Mouse (Mus musculus) gastrocnemius, postnatal 4 days (tissue): ENCODE measurements around the gene Arhgap1. TPM values are rescaled to one million over a fixed set of nuclear protein-coding genes. Genes with fewer than 3 reads are reported as not detected.

ENCODE experiments used
- DNase-seq, 2 experiments: peaks; one replicate each; pipeline ENCODE4 v3.0.0; 2021 to 2022; ENCODE audit warnings: low spot score in 2 of 2, mixed read lengths in 2 of 2
- total RNA-seq, 2 experiments: library from RNA; stranded (reverse); gene quantifications; 2 replicates each; pipeline ENCODE4 v1.2.3; 2021

Arhgap1 gene
- total RNA-seq, 2 experiments from 2014 or later = 46.6 to 49.3 TPM

DNA sequence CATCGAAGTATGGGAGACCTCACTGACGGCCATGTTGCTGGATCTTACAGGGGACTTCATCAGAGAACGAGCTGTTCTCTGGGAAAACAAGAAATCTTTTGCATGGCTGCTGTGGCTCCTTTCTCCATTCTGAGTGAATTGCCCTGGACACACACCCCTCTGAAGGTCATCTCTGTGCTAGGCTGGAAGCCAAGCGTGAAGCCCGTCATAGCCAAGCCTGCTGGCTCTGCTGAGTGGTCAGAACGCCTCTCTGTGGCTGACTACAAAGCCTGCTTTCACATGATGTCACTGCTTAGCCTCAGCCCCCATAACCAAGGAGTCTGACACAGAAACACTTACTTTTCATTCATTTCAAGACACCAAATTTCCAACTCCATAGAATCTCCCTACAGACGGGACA is 39.8 kb downstream of the Arhgap1 start:
- no peak for DNase-seq

DNA sequence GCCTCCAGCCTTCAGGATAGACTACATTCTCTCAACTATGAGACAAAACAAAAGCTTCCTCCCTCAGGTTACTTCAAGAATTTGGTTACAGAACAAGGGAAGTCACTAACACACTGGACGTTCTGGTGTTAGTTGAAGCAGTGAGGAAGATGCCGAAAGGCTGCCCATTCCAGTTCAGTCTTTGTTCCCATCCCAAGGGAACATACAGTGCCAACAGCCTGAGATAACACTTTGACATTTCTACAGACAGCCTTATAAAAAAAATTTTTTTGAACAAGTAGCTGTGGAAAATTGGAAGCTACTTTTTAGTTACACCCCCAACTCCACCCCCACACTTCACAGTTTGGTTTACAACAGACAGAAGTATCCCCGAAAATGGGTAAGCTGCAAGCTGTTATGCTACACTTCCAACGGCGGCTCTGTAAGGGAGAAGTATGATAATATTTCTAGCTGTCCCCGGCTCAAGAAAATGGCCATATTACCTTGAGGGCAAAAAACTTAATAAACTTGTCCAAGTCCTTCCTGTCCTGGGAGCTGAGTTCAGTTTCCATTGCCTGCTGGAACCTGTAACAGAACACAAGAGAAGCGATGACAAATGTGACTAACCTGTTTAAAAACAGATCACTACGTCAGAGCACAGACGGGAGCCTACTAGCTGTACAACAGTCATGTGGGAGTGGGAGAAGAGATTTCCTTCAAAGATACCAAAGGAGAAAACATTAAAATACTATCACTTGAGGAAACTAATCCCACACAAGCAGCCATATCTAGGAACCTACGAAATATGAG is 46.0 kb downstream of the Arhgap1 start:
- DNase-seq = no peak

DNA sequence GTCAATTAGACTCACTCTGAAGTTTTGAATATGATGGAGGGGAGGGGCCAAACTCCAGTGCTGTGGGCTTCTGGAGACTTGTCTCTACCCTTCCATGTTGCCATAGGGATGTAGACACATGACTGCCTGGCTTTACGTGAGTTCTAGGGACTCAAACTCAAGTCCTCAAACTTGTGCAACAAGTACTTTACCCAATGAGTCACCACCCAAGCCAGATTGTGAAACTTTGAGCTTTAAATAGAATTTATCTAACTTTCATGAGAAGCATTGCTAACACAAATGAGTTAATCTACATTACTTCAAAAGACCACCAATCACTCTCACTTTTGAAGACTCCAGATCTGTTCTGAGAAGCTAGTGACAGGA is 46.5 kb downstream of the Arhgap1 start:
- DNase-seq = no peak

DNA sequence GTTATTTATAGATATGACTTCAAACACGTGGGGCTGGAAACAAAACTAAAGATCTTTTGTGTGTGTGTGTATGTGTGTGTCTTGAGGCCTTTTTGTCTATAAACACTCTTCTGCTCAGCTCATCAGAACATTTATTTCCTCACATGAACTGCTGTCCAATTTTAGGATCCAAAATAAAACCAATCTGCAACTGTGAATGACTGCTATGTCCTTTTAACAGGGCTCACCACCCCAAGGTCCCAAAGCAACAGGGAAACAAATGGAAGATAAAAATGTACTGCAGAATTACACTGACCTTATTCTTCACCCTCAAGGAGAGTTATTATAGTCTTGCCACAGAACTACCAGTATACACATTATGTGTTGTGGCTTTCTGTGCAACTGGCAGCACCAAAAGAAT is 49.6 kb downstream of the Arhgap1 start:
- no peak for DNase-seq

DNA sequence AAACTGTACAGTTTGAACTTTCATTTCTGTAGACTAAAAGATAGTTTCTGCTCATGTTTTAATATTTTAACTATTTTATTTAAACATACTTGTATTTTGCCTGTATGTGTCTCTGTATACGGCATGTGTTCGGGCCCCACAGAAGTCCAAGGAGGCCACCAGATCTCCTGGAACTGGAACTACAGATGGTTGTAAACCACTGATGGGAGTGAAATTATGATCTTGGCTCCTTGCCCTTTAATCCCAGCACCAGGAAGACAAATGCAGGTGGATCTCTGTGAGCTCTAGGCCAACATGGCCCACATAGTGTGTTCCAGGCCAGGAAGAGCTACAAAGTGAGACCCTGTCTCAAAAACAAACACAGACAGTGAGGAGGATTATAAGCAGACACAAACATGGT is 51.7 kb downstream of the Arhgap1 start:
- no peak for DNase-seq

DNA sequence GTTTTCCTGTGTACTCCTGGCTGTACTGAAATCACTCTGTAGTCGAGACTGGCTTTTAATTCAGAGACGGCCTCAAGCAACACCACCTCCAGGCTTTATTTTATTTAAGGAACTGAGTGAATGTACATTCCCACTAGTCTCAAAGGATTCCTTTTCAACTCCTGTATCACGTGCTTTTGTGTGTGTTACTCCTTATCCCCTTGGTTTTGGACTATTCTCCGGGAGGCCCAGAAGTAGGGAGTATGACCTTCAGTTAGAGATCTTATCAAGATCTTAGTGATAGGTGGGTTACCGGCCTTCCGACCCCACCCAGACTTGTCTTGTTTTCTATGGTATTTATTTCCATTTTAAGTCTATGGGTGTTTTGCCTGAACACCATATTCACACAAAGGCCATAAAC is 56.1 kb downstream of the Arhgap1 start:
- no peak for DNase-seq

DNA sequence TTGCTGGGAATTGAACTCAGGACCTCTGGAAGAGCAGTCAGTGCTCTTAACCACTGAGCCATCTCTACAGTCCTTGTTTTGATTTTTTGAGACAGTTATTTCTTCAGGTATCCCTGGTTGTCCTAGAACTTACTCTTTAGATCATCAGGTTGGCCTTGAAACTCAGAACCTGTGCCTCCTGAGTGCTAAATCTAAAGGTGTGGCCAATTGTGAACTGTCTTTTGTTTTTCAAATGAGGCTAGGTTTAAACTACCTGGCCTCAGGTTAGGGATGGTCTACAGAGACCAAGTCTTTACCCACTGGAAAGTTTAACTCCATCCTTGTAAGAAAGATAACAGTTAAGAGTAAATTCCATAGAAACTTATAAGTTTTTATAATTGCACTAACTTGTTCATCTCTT is 56.8 kb downstream of the Arhgap1 start:
- no peak for DNase-seq

DNA sequence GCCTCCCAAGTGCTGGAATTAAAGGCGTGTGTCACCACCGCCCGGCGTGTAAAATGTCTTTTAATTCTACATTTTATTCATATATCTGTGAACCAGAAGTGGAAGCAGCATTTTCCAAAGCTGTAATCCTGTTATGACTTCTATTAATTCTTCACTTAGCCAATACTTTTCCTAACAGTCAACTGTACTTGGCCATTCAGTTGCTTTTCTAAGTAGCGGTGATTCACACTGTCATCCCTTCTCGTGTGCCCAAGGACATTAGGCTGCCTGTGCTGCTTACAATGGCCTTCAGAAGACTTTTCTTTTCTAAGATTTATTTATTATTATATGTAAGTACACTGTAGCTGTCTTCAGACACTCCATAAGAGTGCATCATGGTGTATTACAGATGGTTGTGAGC is 58.7 kb downstream of the Arhgap1 start:
- DNase-seq = no peak

DNA sequence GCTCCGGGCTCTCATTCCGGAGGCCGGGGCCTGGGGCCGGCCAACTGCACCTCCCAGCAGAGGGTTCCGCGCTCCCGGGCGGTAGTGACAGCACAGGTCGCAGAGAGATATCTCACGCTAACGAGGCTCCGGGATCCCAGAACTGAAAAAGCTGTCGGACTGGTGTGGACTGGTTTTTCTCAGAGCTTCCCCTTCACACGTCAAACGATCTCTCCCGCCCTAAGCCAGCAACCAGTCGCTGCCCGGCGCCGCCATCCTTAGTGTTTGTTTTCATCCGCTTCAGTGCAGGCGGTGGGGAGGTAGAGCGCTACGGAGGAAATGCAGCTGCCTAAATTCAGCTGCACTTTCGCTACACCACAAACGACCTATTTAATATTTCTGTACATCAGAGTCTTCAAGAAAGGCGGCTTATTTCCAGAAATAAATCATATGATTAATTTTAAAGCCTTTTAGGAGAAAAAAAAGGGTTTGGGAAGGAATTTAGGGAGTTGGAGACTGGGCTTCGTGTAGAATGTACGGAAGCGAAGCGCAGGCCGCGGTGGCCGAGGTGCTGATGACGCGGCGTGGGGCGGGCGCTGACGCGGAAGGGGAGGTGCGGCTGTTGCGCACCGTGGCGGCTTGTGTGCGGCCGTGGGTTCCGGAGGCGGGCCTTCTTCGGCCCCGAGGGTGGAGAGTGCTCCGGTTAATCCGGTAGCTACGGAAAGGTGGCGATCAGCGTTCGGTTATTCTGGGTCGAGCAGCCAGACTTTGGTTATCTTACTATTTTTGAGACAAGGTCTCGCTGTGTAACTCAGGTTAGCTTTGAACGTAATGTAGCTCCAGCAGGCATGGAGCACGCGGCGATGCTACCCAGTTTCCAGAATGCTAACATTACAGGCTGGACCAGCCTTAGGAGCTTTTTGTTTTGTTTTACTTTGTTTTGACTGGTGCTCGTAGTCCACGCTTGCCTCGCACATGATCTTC is 60.9 kb downstream of the Arhgap1 start, which contains the start of the genes Atg13 and Harbi1:
Atg13 (minus strand) TSS at position 305 of the 963 bp plus-strand sequence.
Harbi1 (plus strand) TSS at position 581 of the 963 bp plus-strand sequence.
- peak; percentile 91 to 93 for DNase-seq

DNA sequence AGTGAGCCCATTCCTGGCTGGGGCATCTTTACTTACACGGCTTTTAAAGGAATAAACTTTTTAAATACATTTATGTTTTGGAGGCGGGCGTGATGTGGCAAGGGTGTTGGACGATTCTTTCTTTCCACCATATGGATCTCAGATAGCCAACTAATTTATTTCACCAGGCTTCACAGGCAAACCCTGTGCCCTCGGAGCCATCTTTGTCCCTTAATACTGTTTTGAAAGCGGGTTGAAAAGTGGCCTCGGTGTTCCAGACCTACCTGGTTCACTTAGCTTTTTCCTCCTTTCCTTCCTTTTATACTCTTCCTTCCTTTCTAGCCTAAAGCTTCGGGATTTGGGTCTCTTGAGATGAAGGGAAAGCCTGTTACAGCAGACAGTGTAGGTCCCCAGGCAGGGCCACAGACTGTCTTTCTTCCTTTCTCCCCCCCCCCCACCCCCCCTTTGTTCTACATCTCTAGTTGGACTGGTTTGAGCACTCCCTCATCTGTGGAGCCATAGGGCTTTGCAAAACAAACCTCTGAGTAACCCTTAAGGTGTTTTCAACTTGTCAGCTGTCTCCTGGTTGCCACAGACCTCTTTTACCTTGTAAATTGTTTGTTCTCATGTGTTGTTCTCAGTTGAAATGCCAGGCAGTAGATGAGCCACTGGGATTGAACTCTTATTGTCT is 61.7 kb downstream of the Arhgap1 start:
- peak in 1 of 2 experiments; percentile 8 for DNase-seq

DNA sequence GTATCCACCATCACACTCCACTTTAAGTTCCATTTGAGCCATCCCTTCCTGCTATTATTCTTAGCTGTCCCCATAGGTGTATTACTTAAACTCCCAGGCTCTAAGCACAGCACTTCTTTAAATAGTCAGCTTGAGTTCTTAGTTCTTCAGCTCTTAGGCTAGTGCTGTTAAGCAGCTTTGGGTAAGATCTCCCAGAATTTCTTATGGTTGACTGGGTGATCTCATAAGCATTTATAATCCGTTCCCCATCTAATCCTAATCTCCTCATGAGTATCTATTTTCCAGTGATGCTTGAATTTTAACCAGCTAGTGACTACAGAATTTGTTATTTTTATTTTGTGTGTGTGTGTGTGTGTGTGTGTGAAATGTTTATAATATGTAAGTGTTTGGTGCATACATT is 65.3 kb downstream of the Arhgap1 start:
- no peak for DNase-seq

DNA sequence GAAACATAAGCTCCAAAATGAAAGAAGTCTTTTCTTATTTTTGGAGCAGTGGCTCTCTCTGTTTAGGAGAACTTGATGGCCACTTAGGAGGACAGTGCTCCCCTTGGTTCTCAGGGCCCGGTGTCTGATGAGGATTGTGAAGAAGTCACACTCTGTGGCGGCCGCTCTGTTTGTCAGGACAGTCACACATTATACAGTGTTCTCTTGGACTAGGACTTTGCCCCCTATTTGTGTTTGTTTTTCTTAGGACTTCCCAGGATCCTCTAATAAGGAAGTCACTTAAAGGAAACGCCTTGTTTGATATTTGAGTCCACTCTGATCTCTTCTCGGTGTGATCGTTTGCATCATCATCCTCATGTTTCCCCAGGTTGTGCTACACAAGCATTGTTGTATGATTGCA is 68.6 kb downstream of the Arhgap1 start:
- DNase-seq = no peak

Other genes starting within 250 kb of the Arhgap1 start
- 10 to 100 TPM; 13.8 to 18.2 TPM for gene 1110051M20Rik, start 205.2 kb upstream of the Arhgap1 start, total RNA-seq
- gene Lrp4, start 192.3 kb upstream of the Arhgap1 start, total RNA-seq = 10 to 100 TPM; 33.8 to 34.7 TPM
- 10 to 100 TPM; 61.6 to 63.3 TPM for gene Ckap5, start 123.1 kb upstream of the Arhgap1 start, total RNA-seq
- 1 to 10 TPM in 1 of 2 experiments, under 1 TPM in 1; 0.54 to 4.2 TPM for gene F2, start 13.4 kb upstream of the Arhgap1 start, total RNA-seq
- gene Zfp408, start 69 bp upstream of the Arhgap1 start, total RNA-seq = 10 to 100 TPM; 10.1 to 16.5 TPM
- gene Atg13, start 60.7 kb downstream of the Arhgap1 start, total RNA-seq = 10 to 100 TPM; 24.1 to 25.5 TPM
- gene Harbi1, start 61.0 kb downstream of the Arhgap1 start, total RNA-seq = 1 to 10 TPM; 5.0 to 7.1 TPM
- 10 to 100 TPM; 23.4 to 26.6 TPM for gene Ambra1, start 80.3 kb downstream of the Arhgap1 start, total RNA-seq